Mouse (Mus musculus): ENCODE results near the gene Slc36a3.
"Not testable (repeated sequence)": the region's sequence is repeated elsewhere in the genome, so short reads cannot be mapped to it uniquely, and the experiment has no call there.

The Slc36a3 gene

DNA sequence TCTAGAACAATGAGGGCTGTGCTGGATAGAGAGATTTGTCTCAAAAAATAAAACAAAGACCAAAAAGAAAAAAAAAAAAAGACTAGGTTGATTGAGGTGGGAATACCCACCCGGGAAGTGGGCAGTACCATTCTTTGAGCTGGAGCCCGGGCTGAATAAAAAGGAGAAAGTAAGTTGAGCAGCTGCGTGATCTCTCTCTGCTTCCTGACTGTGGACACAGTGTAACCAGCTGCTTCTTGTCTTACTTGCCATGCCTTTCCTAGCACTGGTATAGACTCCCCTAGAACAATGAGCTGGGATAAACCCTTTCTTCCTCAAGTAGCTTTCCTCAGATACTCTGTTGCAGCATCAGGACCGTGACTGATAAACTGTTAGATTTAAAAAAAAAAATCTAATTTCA is 10.0 kb downstream of the Slc36a3 start:
- no peak for DNase-seq

DNA sequence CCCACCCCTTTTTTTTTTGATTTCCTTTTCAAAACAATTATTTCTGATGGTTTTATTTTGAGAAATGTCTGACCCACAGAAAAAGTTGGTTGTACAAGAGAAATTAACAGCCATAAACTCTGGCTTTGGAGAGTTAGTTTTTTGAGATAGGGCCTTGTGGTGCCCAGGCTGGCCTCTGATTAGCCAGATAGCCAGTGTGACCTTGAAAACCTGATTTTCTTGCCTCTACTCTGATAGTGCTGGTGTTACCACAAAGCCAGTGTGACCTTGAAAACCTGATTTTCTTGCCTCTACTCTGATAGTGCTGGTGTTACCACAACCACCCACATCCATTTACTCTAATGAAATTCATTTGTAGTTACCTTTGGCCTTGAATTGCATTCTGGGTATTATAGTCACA is 13.9 kb downstream of the Slc36a3 start:
- no peak for DNase-seq

DNA sequence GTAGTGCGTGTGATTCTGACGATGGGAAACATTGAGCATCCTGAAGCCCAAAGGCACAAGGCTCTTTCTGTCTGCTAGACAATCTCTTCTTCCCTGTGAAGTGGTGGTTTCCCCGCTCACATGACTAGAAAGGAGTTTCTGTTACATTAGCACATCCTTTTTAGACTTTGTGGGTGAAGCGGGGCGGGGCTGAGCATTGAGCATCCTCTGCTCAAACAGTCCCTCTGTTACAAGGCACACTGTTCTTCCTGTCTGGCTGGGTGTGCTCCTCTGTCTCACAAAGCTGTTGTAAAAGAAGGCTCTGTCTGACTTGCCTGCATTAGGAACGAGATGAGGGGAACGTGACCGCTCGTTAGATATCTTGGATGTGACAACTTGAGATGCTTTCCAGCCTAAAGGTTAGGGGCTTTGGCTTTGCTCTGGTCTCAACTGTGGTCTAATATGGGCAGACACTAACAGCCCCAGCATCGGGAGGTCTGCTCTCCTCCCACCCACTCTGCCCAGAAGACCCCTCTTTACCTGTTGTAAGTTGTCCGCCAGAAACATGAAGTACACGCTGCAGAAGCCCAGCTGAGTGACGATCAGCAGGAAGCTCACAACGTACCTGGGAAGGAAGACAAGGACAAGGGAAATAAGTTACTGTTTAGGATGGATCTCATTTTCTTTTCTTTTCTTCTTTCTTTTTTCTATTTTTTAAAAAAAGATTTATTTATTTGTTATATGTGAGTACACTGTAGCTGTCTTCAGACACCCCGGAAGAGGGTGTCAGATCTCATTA is 14.5 kb downstream of the Slc36a3 start:
- DNase-seq, result no peak

DNA sequence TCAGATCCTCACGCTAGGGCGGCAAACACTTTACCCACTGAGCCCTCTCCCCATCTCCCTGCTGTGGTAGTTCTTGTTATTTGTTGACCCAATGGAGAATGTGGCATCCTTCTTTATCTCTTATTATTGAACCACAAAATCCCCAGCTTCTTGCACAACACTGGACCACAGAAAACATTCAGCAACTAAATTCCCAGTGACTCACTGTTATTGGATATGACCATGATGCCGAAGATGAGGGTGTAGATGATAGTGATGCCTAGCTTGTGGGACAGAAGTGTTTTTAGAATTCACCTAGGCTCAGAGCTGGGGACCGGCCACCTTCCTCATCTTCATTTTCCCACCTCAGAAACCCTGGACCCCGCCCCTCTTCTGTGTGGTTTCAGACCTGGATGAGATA is 16.6 kb downstream of the Slc36a3 start:
- DNase-seq, result no peak

DNA sequence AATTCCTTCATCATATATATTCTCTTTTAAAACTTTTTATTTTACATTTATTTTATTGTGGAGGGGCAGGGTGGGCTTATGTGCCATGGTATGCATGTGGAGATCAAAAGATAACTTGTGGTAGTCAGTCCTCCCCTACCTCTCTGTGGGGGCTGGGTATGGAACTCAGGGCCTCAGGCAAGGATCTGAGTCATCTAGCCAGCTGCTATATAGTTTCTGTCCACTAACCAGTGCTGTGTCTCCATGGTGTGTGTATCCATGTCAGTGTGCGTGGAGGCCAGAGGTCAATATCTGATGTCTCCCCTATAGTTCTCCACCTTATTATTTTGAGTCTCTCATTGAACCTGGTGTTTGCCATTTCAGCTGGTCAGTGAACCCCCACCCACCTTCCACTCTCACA is 17.1 kb downstream of the Slc36a3 start:
- DNase-seq, result no peak

DNA sequence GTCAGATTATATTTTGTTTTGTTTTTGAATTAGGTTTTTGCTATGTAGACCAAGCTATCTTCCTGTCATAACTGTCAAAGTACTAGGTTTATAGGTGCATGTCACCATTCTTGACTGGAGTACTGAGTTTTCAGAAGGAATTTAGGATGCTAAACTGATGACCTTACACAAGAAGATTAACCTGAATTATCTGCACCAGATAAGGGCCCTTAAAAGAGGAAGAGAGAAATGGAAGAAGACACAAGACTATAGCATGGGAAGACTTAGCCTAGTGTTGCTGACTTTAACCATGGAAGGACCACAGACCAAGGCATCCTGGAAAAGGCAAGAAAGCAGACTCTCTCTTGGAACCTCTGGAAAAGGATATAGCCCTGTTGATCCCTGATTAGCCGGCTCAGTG is 18.3 kb downstream of the Slc36a3 start:
- DNase-seq, result no peak

DNA sequence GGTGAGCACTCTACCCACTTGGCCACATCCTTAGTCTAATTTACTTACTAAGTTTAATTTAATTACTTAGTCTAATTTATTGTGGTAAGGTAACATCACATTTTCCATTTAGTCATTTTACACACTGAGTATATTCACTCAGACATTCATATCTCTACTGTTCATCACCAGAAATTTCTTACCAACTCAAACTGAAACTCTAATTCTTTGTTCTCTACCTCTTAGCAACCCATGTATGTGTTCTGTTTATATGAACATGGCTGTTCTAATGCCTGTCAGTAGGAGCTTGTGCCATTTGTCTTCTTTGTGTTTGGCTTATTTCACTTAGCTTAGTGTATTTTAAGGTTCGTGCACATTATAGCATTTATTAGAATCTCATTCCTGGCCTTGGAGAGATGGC is 19.6 kb downstream of the Slc36a3 start:
- no peak for DNase-seq

DNA sequence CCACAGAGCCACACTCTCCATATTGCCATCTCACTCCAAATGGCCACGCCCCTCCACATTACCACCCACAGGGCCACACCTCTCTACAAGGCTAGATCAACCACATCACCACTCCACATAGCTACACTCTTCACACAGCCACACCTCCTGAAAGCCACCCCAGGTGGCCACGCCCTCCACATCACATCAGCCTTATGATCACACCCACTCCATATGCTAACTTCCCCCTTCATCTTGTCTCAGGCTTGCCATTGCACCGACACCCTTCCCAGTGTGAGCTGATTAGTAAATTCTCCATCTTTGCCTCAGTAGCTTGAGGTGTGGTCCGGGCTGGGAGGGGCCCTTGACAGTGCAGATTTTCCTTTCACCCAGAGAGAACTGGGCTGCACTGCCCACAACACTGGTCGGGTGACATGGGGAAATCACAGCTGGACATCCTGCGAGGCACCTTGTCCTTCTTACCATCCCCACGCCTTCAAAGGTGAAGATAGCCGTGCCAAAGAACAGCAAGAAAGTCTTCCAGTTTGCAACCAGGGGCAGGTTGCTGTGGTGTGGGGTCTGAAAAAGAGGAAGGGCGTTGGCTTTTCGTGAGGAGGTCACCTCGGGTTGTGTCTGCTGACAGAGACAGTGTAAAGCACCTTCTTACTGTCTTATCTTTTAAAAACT is 20.3 kb downstream of the Slc36a3 start:
- DNase-seq, result no peak

DNA sequence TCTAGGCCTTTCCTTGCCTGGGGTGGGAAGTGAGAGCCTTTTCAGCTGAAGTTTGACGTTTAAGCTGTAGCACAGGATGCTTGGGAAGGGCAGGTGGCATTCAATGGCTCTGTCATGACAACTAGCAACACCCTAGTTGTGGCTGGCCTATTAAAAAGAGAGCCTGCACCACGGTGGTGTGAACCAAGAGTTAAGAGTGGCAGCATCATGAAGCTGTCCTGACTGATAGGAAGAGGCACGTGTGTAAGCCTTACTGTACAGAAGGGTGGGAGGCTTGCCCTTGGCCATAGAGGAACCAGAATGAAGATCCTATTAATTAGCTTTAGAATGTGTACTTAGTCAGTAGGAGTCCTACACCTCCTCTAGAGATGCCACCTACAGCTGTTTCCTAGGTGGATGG is 23.1 kb downstream of the Slc36a3 start:
- DNase-seq, result no peak

DNA sequence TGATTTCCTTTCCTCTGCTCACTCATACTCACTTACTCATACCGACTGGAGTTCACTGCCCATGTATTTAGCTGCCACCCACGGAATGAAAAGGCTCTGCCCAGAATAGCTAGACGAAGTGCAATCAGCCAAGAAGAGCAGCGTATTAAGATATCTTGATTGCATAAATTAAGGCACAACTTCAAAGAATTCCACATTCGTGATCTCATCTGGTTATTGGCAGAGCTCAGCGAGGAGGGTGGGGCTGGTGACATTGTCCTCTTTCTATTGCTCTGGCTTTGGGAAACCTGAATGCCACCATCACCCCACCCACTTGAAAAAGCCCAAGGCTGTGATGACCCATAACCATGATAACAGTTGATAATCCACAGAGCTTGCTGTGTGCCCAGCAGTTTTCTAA is 23.6 kb downstream of the Slc36a3 start:
- DNase-seq, result no peak

DNA sequence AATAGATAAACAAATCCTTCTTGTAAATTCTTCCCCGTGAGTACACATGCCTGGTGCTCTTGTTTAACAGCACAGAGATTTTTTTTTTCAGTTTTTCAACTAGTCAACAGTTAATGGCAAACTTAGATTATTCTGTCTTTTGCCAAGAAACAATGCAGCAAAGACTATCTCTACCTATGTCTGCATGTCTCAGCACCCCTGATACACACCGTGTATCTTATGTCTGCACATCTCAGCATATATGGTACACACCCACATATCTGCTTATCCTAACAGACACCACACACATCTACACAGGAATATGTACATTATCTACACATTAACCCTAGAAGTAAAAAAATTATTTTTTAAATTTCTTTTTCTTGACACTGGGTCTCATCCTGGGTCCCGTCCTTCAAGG is 24.8 kb downstream of the Slc36a3 start:
- no peak for DNase-seq

DNA sequence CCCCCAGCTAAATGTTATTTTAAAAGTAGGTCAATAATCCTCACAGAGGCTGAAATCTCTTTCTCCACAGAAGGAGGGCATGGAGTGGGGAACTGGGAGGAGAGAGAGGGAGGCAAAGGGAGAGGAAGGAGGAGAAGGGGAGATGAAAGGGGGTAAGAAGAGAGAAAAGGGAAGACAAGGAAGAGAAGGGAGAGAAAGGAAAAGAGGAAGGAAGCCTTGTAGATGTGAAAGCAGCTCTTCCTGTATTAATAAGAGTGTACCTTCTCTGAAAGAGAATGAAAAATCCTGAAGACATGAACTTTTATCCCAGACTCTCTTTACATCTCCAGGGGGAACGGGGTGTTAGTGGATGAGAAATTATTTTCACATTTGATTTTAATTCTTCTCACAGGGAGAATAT is 30.1 kb downstream of the Slc36a3 start:
- no peak for DNase-seq

DNA sequence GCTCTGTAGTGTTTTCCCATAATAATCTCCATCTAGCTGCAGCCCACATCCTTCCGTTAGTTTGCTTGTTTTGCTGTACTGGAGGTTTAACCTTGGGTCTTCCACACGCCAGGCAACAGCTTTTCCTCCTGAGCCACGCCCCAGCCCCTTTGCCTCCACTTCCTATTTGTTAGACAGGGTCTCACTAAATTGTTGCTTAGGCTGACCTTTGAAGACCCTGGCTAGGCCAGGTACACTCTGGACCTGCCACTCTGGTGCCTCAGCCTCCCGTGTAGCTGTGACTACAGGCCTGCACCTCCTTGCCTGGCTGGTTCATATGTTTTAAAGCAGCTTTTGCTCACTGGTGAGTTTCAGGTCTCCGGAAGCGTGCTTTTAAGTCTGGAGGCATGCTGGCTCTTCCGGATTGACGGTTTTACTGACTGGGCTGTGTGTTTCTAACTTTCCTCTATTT is 30.7 kb downstream of the Slc36a3 start:
- DNase-seq, result no peak

DNA sequence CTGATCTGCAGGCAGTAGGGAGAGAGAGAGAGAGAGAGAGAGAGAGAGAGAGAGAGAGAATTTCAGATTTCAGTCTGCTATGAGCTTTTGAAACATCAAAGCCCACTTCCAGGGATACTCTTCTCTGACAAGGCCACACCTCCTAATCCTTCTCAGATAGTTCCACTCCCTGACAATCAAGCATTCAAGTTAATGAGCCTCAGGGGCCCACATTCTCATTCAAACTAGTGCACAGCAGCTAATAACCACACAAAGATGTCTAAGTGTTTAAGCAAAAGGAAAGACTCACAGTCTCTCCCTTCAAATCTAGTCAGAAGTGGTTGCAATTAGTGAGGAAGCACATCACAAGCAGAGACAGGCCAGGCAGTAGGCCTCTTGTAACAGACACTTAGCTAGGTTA is 31.2 kb downstream of the Slc36a3 start:
- DNase-seq, result peak; percentile 44

DNA sequence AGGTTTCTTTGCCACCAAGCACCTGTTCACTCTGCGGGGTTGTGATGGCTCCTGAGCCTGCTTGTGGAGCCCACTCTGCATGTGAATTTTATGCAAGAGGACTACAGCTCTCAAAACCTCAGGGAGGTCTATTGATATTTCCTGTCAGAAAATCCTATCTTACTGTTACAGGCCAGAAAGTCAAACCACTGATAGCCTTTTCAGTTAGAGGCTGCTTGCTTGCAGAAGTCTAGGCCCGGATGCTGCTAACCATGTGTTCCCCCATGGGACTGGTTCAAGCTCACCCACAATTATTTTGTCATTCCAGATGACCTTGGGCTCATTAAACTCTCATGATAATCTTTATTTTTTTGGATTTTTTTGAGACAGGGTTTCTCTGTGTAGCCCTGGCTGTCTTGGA is 34.5 kb downstream of the Slc36a3 start:
- DNase-seq, result no peak

DNA sequence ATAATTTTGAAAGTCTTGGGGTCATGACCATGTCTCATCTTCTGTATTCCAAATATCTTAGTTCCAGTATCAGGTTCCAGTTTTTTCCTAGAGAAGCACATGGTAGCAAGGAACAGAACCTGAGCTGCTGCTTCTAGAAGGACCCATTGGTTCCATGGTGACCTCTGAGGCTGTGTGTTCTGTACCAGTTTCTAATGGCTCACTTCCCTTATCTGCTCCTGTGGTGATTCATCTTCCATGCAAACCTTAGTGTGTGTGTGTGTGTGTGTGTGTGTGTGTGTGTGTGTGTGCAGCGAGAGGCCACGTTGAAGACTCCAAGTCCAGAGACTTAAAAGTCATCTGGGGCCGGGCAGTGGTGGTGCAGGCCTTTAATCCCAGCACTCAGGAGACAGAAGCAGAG is 35.5 kb downstream of the Slc36a3 start:
- no peak for DNase-seq

DNA sequence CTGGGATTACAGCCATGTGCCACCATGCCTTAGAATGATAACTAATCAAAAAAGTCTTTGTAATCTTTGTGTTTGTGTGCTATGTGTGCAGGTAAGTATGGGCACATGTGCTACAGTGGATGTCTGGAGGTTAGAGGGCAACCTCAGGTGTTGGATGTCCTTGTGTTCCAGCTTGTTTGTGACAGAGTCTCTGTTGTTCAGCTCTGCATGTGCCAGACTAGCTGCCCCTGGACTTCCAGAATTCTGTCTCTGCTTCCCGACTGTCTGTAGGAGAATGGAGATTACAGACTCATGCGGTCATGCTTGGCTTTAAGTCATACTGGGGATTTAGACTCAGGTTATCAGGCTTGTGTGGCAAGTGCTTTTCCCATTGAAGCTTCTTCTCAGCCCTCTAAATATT is 37.2 kb downstream of the Slc36a3 start:
- no peak for DNase-seq

DNA sequence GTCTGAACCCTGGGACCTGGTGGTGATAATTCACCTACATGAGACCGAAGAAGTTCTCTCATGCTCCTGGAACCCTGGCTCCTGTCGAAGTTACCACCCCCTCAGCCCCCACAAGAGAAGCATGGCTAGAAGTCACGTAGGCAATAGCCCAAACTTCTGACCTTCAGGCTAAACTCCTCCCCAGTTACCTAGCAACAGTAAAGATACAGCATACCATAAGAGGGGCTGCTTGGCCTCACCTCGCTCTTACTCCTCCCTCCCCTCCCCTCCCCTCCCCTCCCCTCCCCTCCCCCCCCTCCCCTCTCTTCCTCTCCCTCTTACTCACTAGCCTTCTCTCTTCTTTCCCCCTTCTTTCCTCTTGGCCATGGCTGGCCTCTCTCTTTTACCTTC is 37.7 kb downstream of the Slc36a3 start:
- DNase-seq, result not testable (repeated sequence)

DNA sequence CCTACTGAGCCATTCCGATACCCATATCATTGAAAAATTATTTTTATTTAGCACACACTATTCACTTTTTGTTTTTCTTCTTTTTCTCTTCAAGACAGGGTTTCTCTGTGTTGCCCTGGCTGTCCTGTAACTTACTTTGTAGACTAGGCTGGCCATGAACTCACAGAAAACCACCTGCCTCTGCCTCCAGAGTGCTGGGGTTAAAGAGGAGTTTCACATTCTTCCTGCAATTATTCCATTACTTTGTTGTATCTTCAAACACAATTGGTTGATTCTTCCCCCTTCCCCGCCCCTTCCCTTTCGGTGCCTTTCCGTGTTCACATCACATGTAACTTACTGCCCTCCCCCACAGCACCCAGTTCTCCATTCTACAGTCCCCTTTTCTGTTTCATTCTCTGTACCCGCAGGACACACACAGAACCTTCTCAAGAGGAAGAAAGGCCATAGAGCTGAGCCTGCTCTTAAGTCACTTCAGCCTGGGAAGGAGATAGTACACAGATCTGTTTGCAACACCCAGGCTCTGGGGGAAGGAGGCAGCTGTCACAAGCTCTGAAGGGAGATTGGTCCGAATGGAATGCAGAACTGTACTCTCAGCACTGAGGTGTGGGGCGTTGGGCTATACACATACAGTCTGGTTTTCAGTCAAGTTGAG is 38.2 kb downstream of the Slc36a3 start:
- no peak for DNase-seq

DNA sequence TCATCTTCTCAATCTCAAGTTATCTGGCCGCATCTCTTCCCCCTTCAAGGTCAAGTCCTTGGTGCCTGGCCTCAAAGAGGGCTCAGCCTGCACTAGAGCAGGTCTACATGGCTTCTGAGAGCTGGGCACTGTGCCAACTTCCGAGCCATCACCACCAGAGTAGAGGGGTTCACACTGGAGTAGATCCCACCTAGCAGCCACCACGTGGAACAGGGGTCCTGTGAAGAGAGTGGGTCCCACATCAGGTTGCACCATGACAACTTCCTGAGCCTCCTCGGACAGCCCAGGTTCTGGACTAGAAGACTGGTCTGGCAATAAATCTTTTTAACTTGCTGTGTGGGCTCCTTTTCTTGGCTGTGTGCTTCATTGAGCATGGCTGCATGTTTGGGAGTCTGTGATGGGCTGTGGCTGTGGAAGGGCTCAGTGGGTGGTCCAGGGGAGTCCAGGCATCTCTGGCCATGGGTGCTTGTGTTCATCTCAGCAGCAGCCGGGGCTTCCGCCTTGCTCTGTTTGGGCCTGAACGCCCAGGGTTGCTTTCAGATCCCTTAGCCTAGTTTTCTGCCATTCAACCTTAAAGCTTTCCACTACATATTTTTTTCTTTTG is 40.8 kb downstream of the Slc36a3 start:
- DNase-seq, result no peak

DNA sequence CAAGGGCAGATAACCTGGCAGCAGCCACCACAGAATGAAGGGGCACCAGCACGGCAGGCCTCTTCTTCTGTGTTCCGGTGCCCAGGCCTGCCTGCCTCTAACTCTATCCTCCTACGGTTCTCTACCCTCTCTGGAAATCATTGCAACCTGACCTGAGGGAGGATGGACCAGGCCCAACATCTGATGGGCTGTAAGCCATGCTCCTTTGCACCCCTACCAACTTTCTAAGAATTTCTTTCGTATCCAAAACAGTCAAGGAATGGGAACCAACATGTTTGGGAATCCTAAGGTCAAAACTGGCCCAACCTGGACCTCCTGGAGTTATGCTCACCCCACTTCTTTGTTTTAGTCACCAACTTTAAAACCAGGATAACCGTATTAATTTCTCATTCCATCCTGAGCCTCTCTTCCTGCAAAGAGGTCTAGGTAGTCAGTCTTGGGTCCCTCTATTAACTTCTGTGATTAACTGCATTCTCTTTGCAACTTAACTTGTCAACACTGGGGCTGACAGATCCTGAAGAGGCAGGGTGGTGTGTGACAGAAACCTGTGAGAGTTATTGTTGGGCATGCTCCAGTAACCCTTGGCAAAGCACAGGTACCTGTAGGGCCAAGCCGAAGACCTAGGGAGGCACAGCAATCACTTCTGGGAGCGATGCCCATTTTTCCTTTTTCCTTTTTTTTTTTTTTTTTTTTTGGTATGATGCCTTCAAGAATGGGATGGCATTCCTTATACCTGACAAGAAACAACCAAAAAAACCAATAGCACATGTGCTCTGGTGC is 41.8 kb downstream of the Slc36a3 start:
- DNase-seq, result no peak

DNA sequence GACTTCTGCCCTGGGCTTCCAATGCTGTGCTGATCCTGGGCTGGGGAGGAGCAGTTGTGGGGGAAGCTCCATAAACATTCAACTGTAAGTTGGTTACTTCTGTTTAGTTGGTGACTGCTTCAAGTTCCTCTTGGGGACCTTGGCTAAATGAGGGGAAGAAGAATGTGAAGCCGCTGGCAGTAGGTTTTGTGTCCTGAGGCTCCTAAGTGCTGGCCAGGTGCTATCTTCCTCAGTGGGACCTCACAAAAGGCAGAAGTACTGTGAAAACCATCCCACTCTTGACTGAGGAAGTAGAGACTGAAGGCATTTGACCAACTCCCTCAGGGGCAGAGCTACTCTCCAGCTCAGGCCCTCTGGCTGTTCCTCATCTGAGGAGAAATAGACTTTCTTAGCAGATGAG is 44.9 kb downstream of the Slc36a3 start:
- no peak for DNase-seq

DNA sequence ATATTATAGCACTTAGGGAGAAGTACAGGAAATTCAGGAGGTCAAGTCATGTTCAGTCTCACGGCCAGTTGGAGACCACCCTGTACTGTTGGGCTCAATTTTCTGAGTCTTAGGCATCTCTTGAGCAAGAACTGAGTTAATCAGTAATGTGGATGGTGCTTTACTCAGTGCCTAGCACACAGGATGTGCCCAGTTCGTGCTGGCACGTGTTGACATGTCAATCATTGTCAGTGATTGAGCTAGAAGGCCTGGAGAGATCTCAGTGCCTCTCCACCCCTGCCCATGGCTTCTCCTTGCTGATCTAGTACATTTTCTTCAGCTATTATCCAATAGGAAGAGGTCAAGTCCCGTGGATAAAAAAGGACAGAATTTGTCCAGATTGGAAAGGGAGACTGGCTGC is 46.1 kb downstream of the Slc36a3 start:
- no peak for DNase-seq
